Mouse (Mus musculus) inflammation-experienced regulatory T-cells (primary cell): ENCODE data around the gene Cdon. TPM values are rescaled to one million over a fixed set of nuclear protein-coding genes. Genes with fewer than 3 reads are reported as not detected.

Experiments
- polyA plus RNA-seq, 2 experiments: library from polyadenylated mRNA; unstranded; fragments of 100-300 nt; shearing (Covaris generic); gene quantifications; one replicate each; pipeline ENCODE4 v1.2.1; 2017

The Cdon gene
- 1 to 10 TPM; 4.0 to 8.0 TPM for polyA plus RNA-seq

GRCm38 (mm10) chr9:35420805-35421719, at the start of gene Cdon:
Gene Cdon, plus strand, starts transcription at chr9:35421128.

GRCm38 (mm10) chr9:35518169-35518568, 97.2 kb downstream of the Cdon start, which contains the start of gene Gm1113:
Gene Gm1113, minus strand, starts transcription at chr9:35518269.

Other genes with a start within 250 kb of the Cdon start
- gene Dcps, start 245.1 kb upstream of the Cdon start, polyA plus RNA-seq: 10 to 100 TPM; 69.7 to 82.1 TPM
- 100 to 1,000 TPM; 122 to 140 TPM for gene Srpr, start 221.0 kb upstream of the Cdon start, polyA plus RNA-seq
- 1 to 10 TPM; 5.5 to 7.7 TPM for gene Tirap, start 220.8 kb upstream of the Cdon start, polyA plus RNA-seq
- gene Foxred1, start 210.1 kb upstream of the Cdon start, polyA plus RNA-seq: 10 to 100 TPM; 43.9 to 44.5 TPM
- 10 to 100 TPM; 53.7 to 62.1 TPM for gene Fam118b, start 153.3 kb upstream of the Cdon start, polyA plus RNA-seq
- gene Rpusd4, start 153.3 kb upstream of the Cdon start, polyA plus RNA-seq: 10 to 100 TPM; 44.4 to 49.8 TPM
- not detected for gene Gm1113, start 97.1 kb downstream of the Cdon start, polyA plus RNA-seq
- under 1 TPM; 0.05 to 0.12 TPM for gene Ddx25, start 137.4 kb downstream of the Cdon start, polyA plus RNA-seq
- 10 to 100 TPM; 30.7 to 48.0 TPM for gene Pus3, start 137.5 kb downstream of the Cdon start, polyA plus RNA-seq
- gene Pate2, start 149.2 kb downstream of the Cdon start, polyA plus RNA-seq: under 1 TPM in 1 of 2 experiments, not detected in 1; 0.84 TPM
- gene Hyls1, start 149.3 kb downstream of the Cdon start, polyA plus RNA-seq: 1 to 10 TPM; 6.0 to 7.5 TPM
- under 1 TPM in 1 of 2 experiments, not detected in 1; 0.14 TPM for gene Pate4, start 190.8 kb downstream of the Cdon start, polyA plus RNA-seq
- under 1 TPM in 1 of 2 experiments, not detected in 1; 0.56 TPM for gene Pate3, start 227.1 kb downstream of the Cdon start, polyA plus RNA-seq